Mouse (Mus musculus): ENCODE measurements at regions not wholly inside any gene's neighbourhood (a gene's known extent, or its start where the extent isn't known, plus 50 kb on each side); places are given as distances from the start of the nearest gene placed in this dataset.

DNA sequence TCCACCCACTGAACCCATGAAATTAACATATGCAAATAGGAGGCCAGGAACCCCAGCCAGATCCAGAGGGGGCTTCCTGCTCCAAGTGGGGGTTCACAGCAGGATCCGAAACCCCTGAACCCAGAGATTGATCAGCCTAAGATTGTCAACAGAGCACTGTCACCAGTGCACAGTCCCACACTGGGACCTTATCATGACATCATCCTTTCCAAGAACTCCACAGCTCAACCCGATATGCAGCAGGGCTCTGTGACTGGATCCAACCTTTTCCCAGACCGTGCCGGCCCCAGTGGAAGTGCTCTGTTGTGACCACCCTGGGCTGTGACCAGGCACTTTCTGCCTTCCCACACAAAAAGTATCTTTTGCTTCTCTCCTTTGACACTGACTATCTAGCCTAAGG lies 57.7 kb upstream of the Dio3 start:
- DNase-seq (ENCODE audit: low spot score): no peak

DNA sequence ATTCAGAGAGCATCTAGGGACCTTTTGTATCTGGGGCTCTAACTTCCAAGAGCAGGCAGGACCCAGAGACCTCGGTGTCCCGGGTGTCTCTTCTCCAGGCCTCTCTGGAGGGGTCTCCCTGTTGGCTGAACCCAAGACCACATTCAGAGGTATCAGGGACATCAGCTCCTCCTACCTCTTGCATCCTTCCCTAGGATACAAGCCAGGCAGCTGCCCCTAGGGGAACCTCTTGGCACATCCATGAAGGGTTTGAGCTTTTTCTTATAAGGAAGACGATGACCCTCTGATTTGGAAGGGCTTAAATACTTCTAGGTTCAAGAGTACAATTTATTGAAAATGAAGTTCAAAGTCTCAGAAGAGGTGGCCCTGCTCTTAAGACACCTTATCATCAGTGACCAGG lies 57.2 kb upstream of the Dio3 start:
- DNase-seq (ENCODE audit: low spot score): no peak

DNA sequence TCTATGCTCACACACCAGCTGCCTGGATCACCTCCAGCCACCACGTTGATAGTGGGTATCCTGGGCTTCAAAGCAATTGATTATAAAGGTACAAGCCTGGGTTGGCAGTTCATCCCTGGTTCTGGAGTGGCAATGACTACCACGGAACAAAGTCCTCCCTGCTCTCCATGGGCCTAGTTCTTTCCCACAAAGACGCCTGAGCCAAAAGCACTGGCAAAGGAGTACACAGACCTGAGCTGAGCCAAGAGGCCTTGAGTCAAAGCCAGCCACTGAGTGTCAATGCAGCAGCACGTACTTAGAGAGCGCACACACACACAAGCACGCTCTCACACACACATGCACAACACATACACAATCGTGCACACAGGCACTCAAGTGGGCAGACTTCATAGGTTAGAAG lies 54.6 kb upstream of the Dio3 start:
- peak; percentile 37 for DNase-seq (ENCODE audit: low spot score)

DNA sequence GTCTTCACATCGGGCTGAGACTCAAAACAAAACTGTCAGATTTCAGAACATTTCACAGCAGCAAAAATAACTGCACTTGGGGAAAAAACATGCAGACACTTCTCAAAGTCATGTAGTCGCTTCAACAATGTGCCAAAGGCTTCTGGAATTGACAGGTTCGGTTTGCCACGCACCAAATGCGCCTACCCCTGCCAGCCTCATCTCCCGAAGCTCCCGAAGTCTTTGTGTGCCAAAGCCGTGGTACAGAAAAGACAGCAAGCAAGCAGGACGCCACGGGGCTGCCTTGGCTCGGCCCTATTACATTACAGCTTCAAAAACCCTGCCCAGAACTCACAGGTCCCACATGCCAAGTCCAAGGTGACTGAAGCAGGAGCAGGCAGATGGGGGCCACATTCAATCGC lies 50.9 kb upstream of the Dio3 start:
- no peak for DNase-seq (ENCODE audit: low spot score)
